Mouse (Mus musculus): ENCODE results near the gene Nrm.

Gene Nrm

GRCm38 (mm10) chr17:35905587-35905986, 44.5 kb downstream of the Nrm start:
- DNase-seq (ENCODE audit: low spot score): no peak

GRCm38 (mm10) chr17:35907609-35908008, 46.5 kb downstream of the Nrm start:
- DNase-seq (ENCODE audit: low spot score): no peak

GRCm38 (mm10) chr17:35909186-35909918, 48.2 kb downstream of the Nrm start:
- no peak for DNase-seq (ENCODE audit: low spot score)

- DNase-seq (ENCODE audit: low spot score): peak; percentile 97
These were observed 48.8 kb downstream of the Nrm start, which contains the start of gene Atat1 for GRCm38 (mm10) chr17:35909919-35910369. Gene Atat1, minus strand, starts transcription at chr17:35910075.

GRCm38 (mm10) chr17:35914975-35915374, 53.9 kb downstream of the Nrm start:
- DNase-seq (ENCODE audit: low spot score): no peak
